Mouse (Mus musculus): ENCODE data around the gene Ift52. TPM values are rescaled to one million over a fixed set of nuclear protein-coding genes. Genes with fewer than 3 reads are reported as not detected.
"Not testable (repeated sequence)": the region's sequence is repeated elsewhere in the genome, so short reads cannot be mapped to it uniquely, and the experiment has no call there.

Ift52 gene
- polyA plus RNA-seq, 1 experiment from 2014 or later, result 59.3 TPM

DNA sequence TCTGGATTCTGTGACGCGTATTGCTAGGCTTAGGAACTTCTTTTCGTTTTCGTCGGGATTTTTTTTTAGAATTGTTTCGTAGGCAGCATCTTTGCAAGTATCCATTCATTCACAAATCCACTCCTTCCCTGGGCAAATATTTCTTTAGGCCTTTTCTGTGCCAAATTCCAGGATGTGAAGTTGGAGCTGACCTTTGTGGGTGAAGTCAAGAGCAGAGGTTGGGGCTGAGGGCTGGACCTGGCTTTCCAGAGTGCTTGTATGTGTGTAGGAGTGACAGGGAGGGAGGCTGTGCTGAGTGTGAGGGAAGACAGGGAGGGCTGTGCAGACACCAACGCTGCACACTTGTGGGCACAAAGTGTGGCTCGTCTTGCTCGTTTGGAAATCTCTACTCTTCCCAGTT, 39.4 kb downstream of the Ift52 start:
- no peak for ATAC-seq (ENCODE audit: insufficient number of reproducible peaks, insufficient read depth, low FRiP score, low TSS enrichment, low read depth)
- Histone ChIP-seq H3K36me3 (peaks cover 5% of the 10 kb centered on the region; the same call in 1 of the 2 replicates), H3K9me3 (no peaks in the 10 kb centered on the region), H3K4me2 (0 out of 2 replicates have a peak overlapping the region, but pooled peaks have one; percentile 98), H3K4me3 (replicated peaks) (no peak overlapping the region), H3K9ac (replicated peaks) (no peak overlapping the region), H3K4me1 (replicated peaks) (peaks cover 15% of the 10 kb centered on the region), H3K27me3 (no peaks in the 10 kb centered on the region), H3K27ac (no peak overlapping the region)
- 94% methylated on average over 9 of the region's 9 CpGs for WGBS

DNA sequence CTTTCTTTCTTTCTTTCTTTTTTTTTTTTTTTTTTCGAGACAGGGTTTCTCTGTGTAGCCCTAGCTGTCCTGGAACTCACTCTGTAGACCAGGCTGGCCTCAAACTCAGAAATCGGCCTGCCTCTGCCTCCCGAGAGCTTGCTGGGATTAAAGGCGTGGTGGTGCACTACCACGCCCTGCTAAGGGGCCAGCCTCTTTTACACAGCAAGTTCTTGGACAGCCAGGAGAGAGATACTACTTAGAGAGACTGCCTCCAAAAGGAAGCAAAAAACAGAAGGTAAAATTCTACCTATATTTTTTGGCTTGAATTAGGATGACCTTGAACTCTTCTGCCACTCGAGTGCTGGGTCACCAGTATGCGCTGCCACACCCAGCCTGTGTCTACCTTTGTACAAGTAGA, 41.8 kb downstream of the Ift52 start:
- H3K9me3 ChIP-seq; ATAC-seq (ENCODE audit: insufficient number of reproducible peaks, insufficient read depth, low FRiP score, low TSS enrichment, low read depth); H3K4me2 ChIP-seq; H3K4me3 ChIP-seq (replicated peaks); H3K27me3 ChIP-seq; H3K27ac ChIP-seq; H3K9ac ChIP-seq (replicated peaks): not testable (repeated sequence)
- H3K4me1 ChIP-seq (replicated peaks), result peaks cover 15% of the 10 kb centered on the region
- 91% methylated on average over 6 of the region's 7 CpGs for WGBS
- H3K36me3 ChIP-seq, result peaks cover 21% of the 10 kb centered on the region

DNA sequence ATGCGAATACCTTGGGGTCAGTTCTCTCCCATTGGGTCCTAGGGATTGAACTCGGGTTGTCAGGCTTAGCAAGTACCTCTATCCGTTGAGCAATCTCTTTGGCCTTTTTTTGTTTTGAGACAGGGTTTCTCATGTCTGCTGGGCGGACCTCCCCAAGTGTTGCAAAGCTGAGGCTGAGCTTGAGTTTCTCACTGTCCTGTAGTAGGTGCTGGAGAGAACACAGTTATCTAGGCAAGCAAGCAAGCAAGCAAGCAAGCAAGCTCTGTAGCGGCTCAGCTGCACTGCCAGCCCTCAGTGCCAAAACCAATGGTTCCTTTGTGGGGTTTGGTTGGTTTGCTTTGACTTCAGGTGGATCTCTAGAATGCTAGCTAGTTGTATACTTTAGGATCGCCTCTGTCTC, 43.5 kb downstream of the Ift52 start:
- WGBS, result 84% methylated on average over 6 of the region's 6 CpGs

DNA sequence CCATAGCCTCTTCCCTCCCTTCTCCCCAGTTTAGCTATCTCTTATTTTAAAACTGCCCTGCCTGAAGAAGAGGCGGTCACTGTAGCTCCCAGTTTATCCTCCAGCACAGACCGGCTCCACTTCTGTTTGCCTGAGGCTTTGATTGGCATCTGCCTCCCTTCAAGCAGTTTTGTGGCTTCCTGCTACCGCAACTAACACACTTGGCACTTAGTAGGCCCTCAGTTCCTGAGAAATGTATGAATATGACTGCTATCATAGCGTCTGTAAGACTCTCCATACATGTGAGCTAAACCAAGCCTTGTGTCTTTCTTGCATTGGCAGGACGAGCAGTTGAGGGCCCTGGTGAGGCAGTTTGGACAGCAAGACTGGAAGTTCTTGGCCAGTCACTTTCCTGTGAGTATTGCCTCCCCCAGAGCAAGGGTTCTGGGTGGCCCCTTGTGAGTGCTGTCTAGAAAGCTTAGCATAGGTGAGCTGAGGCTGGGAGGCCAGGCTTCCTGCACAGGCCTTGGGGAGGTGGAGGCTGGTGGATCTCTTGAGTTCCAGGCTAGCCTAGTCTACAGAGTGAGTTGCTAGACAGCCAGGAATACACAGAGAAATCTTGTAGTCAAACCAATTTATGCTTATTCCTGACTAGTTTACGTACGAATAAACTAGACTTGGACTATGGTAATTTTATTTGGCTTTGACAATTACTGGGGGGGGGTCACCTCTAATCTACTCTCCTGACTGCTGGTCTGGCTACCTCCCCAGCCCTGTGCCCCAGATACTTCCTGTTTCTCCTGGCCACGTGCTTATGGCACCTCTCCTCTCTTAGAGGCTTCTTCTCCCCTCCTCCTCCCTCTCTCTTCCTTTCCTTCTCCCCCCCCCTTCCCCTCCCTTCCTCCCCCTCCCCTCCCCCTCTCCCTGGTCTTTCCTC, 44.3 kb downstream of the Ift52 start:
- Histone ChIP-seq H3K36me3 (peaks cover 38% of the 10 kb centered on the region), H3K4me3 (replicated peaks) (no peak overlapping the region), H3K27ac (no peak overlapping the region), H3K27me3 (no peaks in the 10 kb centered on the region), H3K9me3 (no peaks in the 10 kb centered on the region), H3K4me2 (no peak overlapping the region), H3K9ac (replicated peaks) (0 out of 2 replicates have a peak overlapping the region, but pooled peaks have one; percentile 31), H3K4me1 (replicated peaks) (no peaks in the 10 kb centered on the region)
- ATAC-seq (ENCODE audit: insufficient number of reproducible peaks, insufficient read depth, low FRiP score, low TSS enrichment, low read depth), result no peak
- 82% methylated on average over 8 of the region's 8 CpGs for WGBS

More for the DNA sequence above, 43.5 kb downstream of the Ift52 start:
- ATAC-seq (ENCODE audit: insufficient number of reproducible peaks, insufficient read depth, low FRiP score, low TSS enrichment, low read depth), result no peak
- H3K27me3 ChIP-seq, result no peaks in the 10 kb centered on the region
- H3K9me3 ChIP-seq, result no peaks in the 10 kb centered on the region
- no peak overlapping the region for H3K9ac ChIP-seq (replicated peaks)
- peaks cover 35% of the 10 kb centered on the region for H3K36me3 ChIP-seq
- H3K4me1 ChIP-seq (replicated peaks), result peaks cover 7% of the 10 kb centered on the region
- no peak overlapping the region for H3K27ac ChIP-seq
- no peak overlapping the region for H3K4me3 ChIP-seq (replicated peaks)
- no peak overlapping the region for H3K4me2 ChIP-seq

DNA sequence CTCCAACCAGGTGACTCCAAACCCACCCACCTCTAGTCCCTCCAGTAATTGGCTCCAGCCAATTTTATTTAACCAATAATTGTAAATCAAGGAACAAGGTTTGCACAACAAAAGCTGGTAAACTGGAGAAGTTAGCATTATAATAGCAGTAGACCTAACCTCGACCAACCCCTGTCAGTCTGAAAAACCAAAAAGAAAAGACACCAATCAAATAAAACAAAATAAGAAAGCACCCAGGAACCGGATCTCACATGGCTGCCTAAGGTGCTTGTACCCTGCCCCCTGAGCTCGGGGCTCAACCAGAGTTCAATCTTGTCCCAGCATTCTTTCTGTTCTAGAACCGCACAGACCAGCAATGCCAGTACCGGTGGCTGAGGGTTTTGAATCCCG, 45.0 kb downstream of the Ift52 start:
- H3K9me3 ChIP-seq, result no peaks in the 10 kb centered on the region
- 85% methylated on average over 6 of the region's 6 CpGs for WGBS
- H3K9ac ChIP-seq (replicated peaks), result no peak overlapping the region
- H3K4me1 ChIP-seq (replicated peaks), result no peaks in the 10 kb centered on the region
- H3K36me3 ChIP-seq, result peaks cover 38% of the 10 kb centered on the region
- no peak overlapping the region for H3K4me2 ChIP-seq
- no peak for ATAC-seq (ENCODE audit: insufficient number of reproducible peaks, insufficient read depth, low FRiP score, low TSS enrichment, low read depth)
- H3K27me3 ChIP-seq, result no peaks in the 10 kb centered on the region
- H3K4me3 ChIP-seq (replicated peaks), result no peak overlapping the region
- no peak overlapping the region for H3K27ac ChIP-seq

DNA sequence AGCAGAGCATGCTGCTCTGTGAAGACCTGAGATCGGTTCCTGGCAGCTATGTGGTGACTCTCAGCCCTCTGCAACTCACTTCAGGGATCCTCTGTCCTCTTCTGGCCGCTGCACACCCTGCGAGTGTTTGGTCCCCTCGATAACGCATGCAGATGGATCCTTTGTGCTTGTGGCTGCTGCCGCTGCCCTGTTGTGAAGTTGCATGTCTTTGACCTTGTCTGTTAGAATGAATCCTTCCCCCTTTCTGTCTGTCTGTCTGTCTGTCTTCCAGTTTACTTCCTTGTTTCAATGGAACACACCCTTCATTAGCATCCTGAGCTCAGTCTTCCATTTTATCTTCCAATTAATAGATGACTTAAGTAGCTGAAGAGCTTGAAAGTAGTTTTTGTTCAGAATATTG, 49.2 kb downstream of the Ift52 start:
- H3K4me3 ChIP-seq (replicated peaks), result no peak overlapping the region
- peaks cover 64% of the 10 kb centered on the region for H3K36me3 ChIP-seq
- no peaks in the 10 kb centered on the region for H3K9me3 ChIP-seq
- 96% methylated on average over 6 of the region's 6 CpGs for WGBS
- no peaks in the 10 kb centered on the region for H3K27me3 ChIP-seq
- H3K4me1 ChIP-seq (replicated peaks), result no peaks in the 10 kb centered on the region
- no peak overlapping the region for H3K27ac ChIP-seq
- ATAC-seq (ENCODE audit: insufficient number of reproducible peaks, insufficient read depth, low FRiP score, low TSS enrichment, low read depth), result no peak
- H3K4me2 ChIP-seq, result no peak overlapping the region
- no peak overlapping the region for H3K9ac ChIP-seq (replicated peaks)

DNA sequence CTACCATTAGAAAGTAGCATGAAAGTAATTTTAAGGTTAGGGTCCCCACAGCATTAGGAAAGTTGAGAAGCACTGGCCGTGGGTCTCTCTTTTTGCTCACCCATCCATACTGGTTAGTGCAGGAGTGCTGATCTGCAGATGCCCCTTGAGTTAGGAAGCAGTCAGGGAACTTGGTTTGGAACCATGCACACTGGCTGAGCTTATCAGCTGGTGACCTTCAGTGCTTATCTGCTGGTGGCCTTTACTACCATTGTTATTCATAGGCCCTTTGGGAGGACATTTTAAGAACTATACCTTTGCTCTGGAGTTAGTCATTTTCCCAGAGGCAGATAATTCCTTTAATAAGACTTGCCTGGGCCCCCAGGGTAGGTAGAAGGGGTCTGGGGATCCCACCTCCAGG, 50.1 kb downstream of the Ift52 start:
- no peaks in the 10 kb centered on the region for H3K9me3 ChIP-seq
- no peak overlapping the region for H3K9ac ChIP-seq (replicated peaks)
- WGBS, result 93% methylated on average over 1 of the region's 1 CpGs

DNA sequence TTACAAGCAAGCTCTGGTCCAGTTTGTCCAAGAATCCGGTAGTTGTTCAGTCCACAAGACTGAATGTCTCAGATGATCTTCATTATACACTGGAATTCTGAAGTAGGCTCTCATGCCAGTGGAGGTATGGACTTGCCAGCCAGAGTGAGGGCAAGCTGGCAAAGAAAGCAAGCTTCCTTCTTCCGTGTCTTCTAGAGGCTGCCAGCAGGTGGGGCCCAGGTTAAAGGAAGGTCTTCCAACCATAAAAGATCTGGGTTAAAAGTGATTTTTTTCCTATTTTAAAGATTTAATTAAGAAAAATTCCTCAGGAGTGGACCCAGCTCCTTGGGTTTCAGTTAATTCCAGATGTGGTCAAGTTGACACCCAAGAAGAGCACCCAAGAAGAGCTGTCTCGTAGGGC, 53.1 kb downstream of the Ift52 start:
- ATAC-seq (ENCODE audit: insufficient number of reproducible peaks, insufficient read depth, low FRiP score, low TSS enrichment, low read depth), result no peak
- Histone ChIP-seq H3K9me3 (no peaks in the 10 kb centered on the region), H3K4me2 (no peak overlapping the region), H3K27ac (no peak overlapping the region), H3K27me3 (no peaks in the 10 kb centered on the region), H3K4me3 (replicated peaks) (no peak overlapping the region), H3K4me1 (replicated peaks) (no peaks in the 10 kb centered on the region), H3K36me3 (peaks cover 69% of the 10 kb centered on the region), H3K9ac (replicated peaks) (no peak overlapping the region)
- 92% methylated on average over 3 of the region's 3 CpGs for WGBS

More for the DNA sequence above, 50.1 kb downstream of the Ift52 start:
- H3K4me1 ChIP-seq (replicated peaks), result no peaks in the 10 kb centered on the region
- no peak for ATAC-seq (ENCODE audit: insufficient number of reproducible peaks, insufficient read depth, low FRiP score, low TSS enrichment, low read depth)
- no peak overlapping the region for H3K27ac ChIP-seq
- no peak overlapping the region for H3K4me3 ChIP-seq (replicated peaks)
- H3K36me3 ChIP-seq, result peaks cover 68% of the 10 kb centered on the region
- H3K4me2 ChIP-seq, result no peak overlapping the region
- H3K27me3 ChIP-seq, result no peaks in the 10 kb centered on the region

DNA sequence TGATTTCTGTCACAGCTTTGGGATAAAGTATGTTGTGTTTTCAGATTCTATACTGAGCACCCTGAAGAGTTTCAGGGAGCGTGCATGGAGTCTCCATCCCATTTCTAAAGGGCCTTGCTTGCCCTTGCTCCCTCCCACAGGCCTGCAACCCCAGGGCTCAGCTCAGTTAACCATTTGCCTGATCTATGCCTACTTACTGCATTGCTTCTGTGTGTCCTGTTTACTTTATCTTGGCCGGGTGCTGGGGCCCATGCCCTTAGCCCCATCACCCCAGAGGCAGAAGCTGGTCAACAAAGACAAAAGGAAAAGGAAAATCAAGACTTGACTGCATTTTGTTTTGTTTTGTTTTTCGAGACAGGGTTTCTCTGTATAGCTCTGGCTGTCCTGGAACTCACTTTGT, 54.4 kb downstream of the Ift52 start:
- no peaks in the 10 kb centered on the region for H3K27me3 ChIP-seq
- no peak overlapping the region for H3K4me3 ChIP-seq (replicated peaks)
- no peaks in the 10 kb centered on the region for H3K4me1 ChIP-seq (replicated peaks)
- H3K27ac ChIP-seq, result no peak overlapping the region
- peaks cover 67% of the 10 kb centered on the region for H3K36me3 ChIP-seq
- H3K4me2 ChIP-seq, result no peak overlapping the region
- ATAC-seq (ENCODE audit: insufficient number of reproducible peaks, insufficient read depth, low FRiP score, low TSS enrichment, low read depth), result no peak
- 75% methylated on average over 3 of the region's 3 CpGs for WGBS
- no peaks in the 10 kb centered on the region for H3K9me3 ChIP-seq
- no peak overlapping the region for H3K9ac ChIP-seq (replicated peaks)

DNA sequence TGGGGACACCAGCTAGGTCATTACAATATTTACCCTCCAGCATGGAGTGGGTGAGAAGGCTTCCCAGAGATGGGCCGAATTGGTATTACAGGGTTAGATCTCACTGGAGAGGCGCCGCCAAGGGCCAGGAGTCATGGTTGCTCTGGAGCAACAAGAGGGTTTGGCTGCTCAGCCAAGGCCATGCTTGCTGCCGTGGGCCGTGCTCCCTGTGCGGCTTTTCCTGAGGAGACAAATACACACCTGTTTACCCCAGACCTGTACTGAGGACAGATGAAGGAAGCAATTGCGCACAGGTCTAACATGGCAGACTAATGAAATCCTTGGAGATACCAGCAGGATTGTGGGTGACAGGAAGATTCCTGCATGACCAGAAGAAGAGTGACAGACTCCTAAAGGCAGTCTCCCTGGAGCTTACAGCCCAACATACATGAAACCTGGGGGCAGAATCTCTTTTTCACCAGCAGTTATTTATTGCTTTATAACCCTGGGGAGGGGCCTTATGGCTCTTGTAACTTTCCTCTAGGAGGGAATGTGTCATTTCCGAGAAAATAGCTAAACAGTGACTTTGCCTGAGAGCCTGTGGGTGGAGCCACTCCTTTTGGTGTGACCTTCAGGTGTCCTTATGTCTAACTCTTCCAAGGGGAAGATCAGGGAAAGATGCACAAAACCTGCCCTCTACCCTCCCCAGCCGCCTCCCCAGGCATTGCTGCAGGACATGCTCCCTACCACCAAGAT, 56.0 kb downstream of the Ift52 start:
- Histone ChIP-seq H3K9ac (replicated peaks) (no peak overlapping the region), H3K9me3 (no peaks in the 10 kb centered on the region), H3K36me3 (peaks cover 75% of the 10 kb centered on the region), H3K4me1 (replicated peaks) (no peaks in the 10 kb centered on the region), H3K4me3 (replicated peaks) (no peak overlapping the region), H3K4me2 (no peak overlapping the region), H3K27ac (no peak overlapping the region), H3K27me3 (no peaks in the 10 kb centered on the region)
- 79% methylated on average over 9 of the region's 9 CpGs for WGBS
- ATAC-seq (ENCODE audit: insufficient number of reproducible peaks, insufficient read depth, low FRiP score, low TSS enrichment, low read depth), result no peak

DNA sequence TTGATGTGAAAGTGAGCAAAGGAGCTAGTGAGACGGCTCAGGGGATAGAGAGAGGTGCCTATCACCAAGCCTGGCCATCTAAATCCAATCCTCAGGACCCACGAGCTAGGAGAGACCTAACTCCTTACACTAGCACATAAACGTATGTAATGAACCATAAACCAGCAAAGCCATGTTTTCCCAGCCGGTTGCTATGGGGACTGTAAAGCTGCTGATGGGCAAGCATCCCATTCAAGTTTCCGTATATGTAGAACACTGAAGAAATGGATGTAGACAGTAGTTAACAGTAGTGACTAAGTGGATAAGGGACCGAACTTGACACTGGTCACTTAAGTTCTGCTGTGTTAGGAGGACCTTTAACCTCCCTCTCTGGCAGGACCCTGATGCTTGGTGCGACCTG, 56.9 kb downstream of the Ift52 start:
- Histone ChIP-seq H3K27me3 (no peaks in the 10 kb centered on the region), H3K9ac (replicated peaks) (no peak overlapping the region), H3K4me3 (replicated peaks) (no peak overlapping the region), H3K4me2 (no peak overlapping the region), H3K4me1 (replicated peaks) (no peaks in the 10 kb centered on the region), H3K36me3 (peaks cover 73% of the 10 kb centered on the region), H3K27ac (no peak overlapping the region), H3K9me3 (no peaks in the 10 kb centered on the region)
- WGBS, result 83% methylated on average over 7 of the region's 7 CpGs
- ATAC-seq (ENCODE audit: insufficient number of reproducible peaks, insufficient read depth, low FRiP score, low TSS enrichment, low read depth), result no peak
